Mouse (Mus musculus) liver, postnatal 0 days (tissue): Measurements from ENCODE around the gene Cnst.

Experiments
- CTCF ChIP-seq: sonication (generic); IDR thresholded peaks from 2 replicates; pipeline ENCODE4 v1.5.1; 2016; ENCODE audit warnings: antibody characterized with exemption, low read depth
- EP300 ChIP-seq: IDR thresholded peaks from 2 replicates; pipeline ENCODE4 v1.6.1; 2016; ENCODE audit warnings: antibody characterized with exemption, low read depth, mild to moderate bottlenecking

DNA sequence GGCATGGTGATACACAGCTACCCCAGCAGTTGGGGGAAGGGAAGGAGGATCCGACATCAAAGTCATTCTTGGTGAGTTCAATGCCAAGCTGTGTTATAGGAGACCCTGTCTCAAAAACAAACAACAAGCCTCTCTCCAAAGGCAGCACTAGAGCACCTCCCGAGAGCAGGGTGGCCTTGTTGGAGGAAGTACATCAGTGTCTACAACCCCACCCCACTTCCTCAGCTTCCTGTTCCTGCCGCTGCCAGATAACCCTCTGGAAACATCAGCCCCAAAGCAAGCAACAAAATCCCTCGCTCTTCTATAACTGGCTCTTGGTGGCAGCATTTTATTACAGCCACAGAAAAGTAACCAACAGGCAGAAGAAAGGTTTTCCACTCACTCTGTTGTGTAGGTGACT is 104.1 kb downstream of the Cnst start:
- TF ChIP-seq CTCF = no peak
- TF ChIP-seq EP300 = no peak
